In the genomic region with DNA sequence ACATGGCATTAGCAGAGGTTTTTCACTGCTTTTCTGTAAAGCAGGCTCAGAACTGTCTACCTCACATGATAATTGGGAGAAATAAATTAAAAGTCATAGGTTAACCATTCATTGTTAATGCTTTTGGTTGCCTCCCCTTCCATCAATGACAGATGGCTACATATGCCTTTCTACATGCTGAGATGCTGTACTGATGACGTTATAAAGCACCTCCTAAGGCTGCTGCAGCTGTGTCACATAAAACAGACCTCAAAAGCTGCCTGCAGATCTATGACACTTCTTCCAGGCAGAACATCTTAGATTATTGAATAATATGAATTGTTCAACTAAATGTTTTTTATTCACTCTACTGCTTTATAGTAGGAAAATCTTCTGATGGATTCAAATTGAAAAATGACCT, we compare ENCODE assay signal across 26 mouse cellular contexts. TPM values are rescaled to one million over a fixed set of nuclear protein-coding genes. Genes with fewer than 3 reads are reported as not detected.
A peak's percentile ranks its signal among the peaks of the same experiment; 100 is the strongest.
DNase-seq lines count a peak whose midpoint lies in the region; ATAC-seq and TF ChIP-seq lines count a peak whose summit lies in the region.
"Had no signal": no experiment of that assay in that cellular context is flagged by ENCODE, and none has a peak within 500 bp of the region (broad histone marks: within the 10 kb centered on the region; RNA-seq: fewer than 3 reads in every experiment).

No protein-coding gene starts in this region.

- no peak for DNase-seq in forebrain, embryonic 10.5 days (ENCODE audit: extremely low spot score, low spot score)
- DNase-seq in forebrain, embryonic 14.5 days (ENCODE audit: low spot score): peak; percentile 6
- DNase-seq in forebrain, embryonic 11.5 days (ENCODE audit: low spot score): no peak
- DNase-seq in brain, embryonic 14.5 days (ENCODE audit: low read depth): peak; percentile 9
- no peak for DNase-seq in layer of hippocampus, postnatal 36 days
- DNase-seq: adrenal gland, adult 8-10 months; adrenal gland, postnatal 14 days; adrenal gland, postnatal 36 days; B cell, adult 2 months; cerebellum, adult 11 months; cerebellum, adult 2 months; cerebellum, adult 9-10 months; cerebellum, postnatal 10 days; cerebellum, postnatal 25 days had no signal

- H3K27ac ChIP-seq in forebrain, embryonic 12.5 days: no peak overlapping the region
- H3K27ac ChIP-seq in forebrain, embryonic 10.5 days: no peak overlapping the region
- H3K27ac ChIP-seq in forebrain, embryonic 14.5 days (ENCODE audit: low read depth, low read length): no peak overlapping the region
- H3K27ac ChIP-seq in forebrain, embryonic 11.5 days (ENCODE audit: low read depth, low read length): no peak overlapping the region
- H3K27ac ChIP-seq in neural tube, embryonic 12.5 days: no peak overlapping the region
- no peak overlapping the region for H3K27ac ChIP-seq in neural tube, embryonic 15.5 days (replicated peaks)
- H3K27ac ChIP-seq: embryonic facial prominence, embryonic 10.5 days; embryonic facial prominence, embryonic 12.5 days had no signal

- no peaks in the 10 kb centered on the region for H3K27me3 ChIP-seq in forebrain, embryonic 12.5 days
- no peaks in the 10 kb centered on the region for H3K27me3 ChIP-seq in forebrain, embryonic 10.5 days (ENCODE audit: poor library complexity, severe bottlenecking)
- no peaks in the 10 kb centered on the region for H3K27me3 ChIP-seq in forebrain, embryonic 14.5 days (replicated peaks; ENCODE audit: control insufficient read depth, insufficient read depth, low read length)
- H3K27me3 ChIP-seq in forebrain, embryonic 11.5 days (ENCODE audit: control insufficient read depth, insufficient read depth, low read length): no peaks in the 10 kb centered on the region
- no peaks in the 10 kb centered on the region for H3K27me3 ChIP-seq in neural tube, embryonic 12.5 days (replicated peaks)
- no peaks in the 10 kb centered on the region for H3K27me3 ChIP-seq in neural tube, embryonic 15.5 days (replicated peaks)
- H3K27me3 ChIP-seq: CH12.LX; embryonic facial prominence, embryonic 12.5 days had no signal

- H3K4me3 ChIP-seq in forebrain, embryonic 12.5 days (replicated peaks): no peak overlapping the region
- no peak overlapping the region for H3K4me3 ChIP-seq in forebrain, embryonic 10.5 days
- no peak overlapping the region for H3K4me3 ChIP-seq in forebrain, embryonic 14.5 days (ENCODE audit: low read depth, low read length)
- no peak overlapping the region for H3K4me3 ChIP-seq in forebrain, embryonic 11.5 days (ENCODE audit: low read depth, low read length)
- H3K4me3 ChIP-seq in neural tube, embryonic 12.5 days: no peak overlapping the region
- H3K4me3 ChIP-seq in neural tube, embryonic 15.5 days (replicated peaks): no peak overlapping the region
- H3K4me3 ChIP-seq: embryonic facial prominence, embryonic 10.5 days; embryonic facial prominence, embryonic 12.5 days had no signal

- H3K9me3 ChIP-seq in forebrain, embryonic 12.5 days: no peaks in the 10 kb centered on the region
- H3K9me3 ChIP-seq in forebrain, embryonic 10.5 days: no peaks in the 10 kb centered on the region
- no peaks in the 10 kb centered on the region for H3K9me3 ChIP-seq in forebrain, embryonic 14.5 days (replicated peaks; ENCODE audit: control insufficient read depth, low read length)
- H3K9me3 ChIP-seq in forebrain, embryonic 11.5 days (ENCODE audit: control insufficient read depth, low read length): no peaks in the 10 kb centered on the region
- H3K9me3 ChIP-seq in neural tube, embryonic 12.5 days: no peaks in the 10 kb centered on the region
- H3K9me3 ChIP-seq in neural tube, embryonic 15.5 days (replicated peaks): no peaks in the 10 kb centered on the region
- H3K9me3 ChIP-seq: embryonic facial prominence, embryonic 10.5 days; embryonic facial prominence, embryonic 12.5 days; G1E had no signal

- H3K4me1 ChIP-seq in forebrain, embryonic 12.5 days: no peaks in the 10 kb centered on the region
- H3K4me1 ChIP-seq in forebrain, embryonic 10.5 days: no peaks in the 10 kb centered on the region
- H3K4me1 ChIP-seq in forebrain, embryonic 14.5 days (ENCODE audit: control insufficient read depth, insufficient read depth, low read length): no peaks in the 10 kb centered on the region
- no peaks in the 10 kb centered on the region for H3K4me1 ChIP-seq in forebrain, embryonic 11.5 days (replicated peaks; ENCODE audit: control insufficient read depth, insufficient read depth, low read length)
- no peaks in the 10 kb centered on the region for H3K4me1 ChIP-seq in neural tube, embryonic 12.5 days
- no peaks in the 10 kb centered on the region for H3K4me1 ChIP-seq in neural tube, embryonic 15.5 days
- H3K4me1 ChIP-seq: embryonic facial prominence, embryonic 10.5 days; embryonic facial prominence, embryonic 12.5 days had no signal

- TF ChIP-seq POLR2A in brain, embryonic 14.5 days (IDR thresholded peaks at IDR 0.05; ENCODE audit: borderline replicate concordance, extremely low read depth, insufficient read depth, insufficient read length, poor library complexity, severe bottlenecking): no peak

- ATAC-seq in forebrain, embryonic 12.5 days (ENCODE audit: low FRiP score): 0 out of 2 replicates have a peak, but pooled peaks have one; percentile 63
- ATAC-seq in forebrain, embryonic 14.5 days: no peak
- ATAC-seq in forebrain, embryonic 11.5 days (replicated peaks; ENCODE audit: low FRiP score): no peak; the same call in 1 of the 2 replicates
- peak; percentile 71; the same call in 1 of the 2 replicates for ATAC-seq in neural tube, embryonic 12.5 days (ENCODE audit: low FRiP score, low read depth)
- no peak for ATAC-seq in neural tube, embryonic 15.5 days (ENCODE audit: low FRiP score)
- ATAC-seq: activated CD4-positive, CD25-positive, alpha-beta regulatory T cell, adult 4 months; CD4-positive, CD25-positive, alpha-beta regulatory T cell, adult 4 months; forebrain, embryonic 16.5 days; Patski had no signal

- no peak for TF ChIP-seq CTCF in brain, embryonic 14.5 days (IDR thresholded peaks at IDR 0.05; ENCODE audit: borderline replicate concordance, extremely low read depth, insufficient read depth, insufficient read length)

- H3K9ac ChIP-seq in forebrain, embryonic 12.5 days: no peak overlapping the region
- no peak overlapping the region for H3K9ac ChIP-seq in forebrain, embryonic 14.5 days (ENCODE audit: low read length)
- no peak overlapping the region for H3K9ac ChIP-seq in forebrain, embryonic 11.5 days (ENCODE audit: low read length)
- H3K9ac ChIP-seq in neural tube, embryonic 12.5 days: no peak overlapping the region
- no peak overlapping the region for H3K9ac ChIP-seq in neural tube, embryonic 15.5 days (replicated peaks)
- H3K9ac ChIP-seq: embryonic facial prominence, embryonic 12.5 days had no signal

- H3K4me2 ChIP-seq in forebrain, embryonic 12.5 days: no peak overlapping the region
- no peak overlapping the region for H3K4me2 ChIP-seq in forebrain, embryonic 14.5 days (ENCODE audit: low read length)
- H3K4me2 ChIP-seq in forebrain, embryonic 11.5 days (ENCODE audit: low read depth, low read length, severe bottlenecking): no peak overlapping the region
- H3K4me2 ChIP-seq in neural tube, embryonic 12.5 days (replicated peaks): no peak overlapping the region
- H3K4me2 ChIP-seq in neural tube, embryonic 15.5 days: no peak overlapping the region
- H3K4me2 ChIP-seq: embryonic facial prominence, embryonic 12.5 days had no signal

- no peaks in the 10 kb centered on the region for H3K36me3 ChIP-seq in forebrain, embryonic 12.5 days (replicated peaks)
- H3K36me3 ChIP-seq in forebrain, embryonic 10.5 days (replicated peaks): no peaks in the 10 kb centered on the region
- H3K36me3 ChIP-seq in forebrain, embryonic 14.5 days (ENCODE audit: control insufficient read depth, insufficient read depth, low read length): no peaks in the 10 kb centered on the region
- no peaks in the 10 kb centered on the region for H3K36me3 ChIP-seq in forebrain, embryonic 11.5 days (ENCODE audit: control insufficient read depth, insufficient read depth, low read length)
- no peaks in the 10 kb centered on the region for H3K36me3 ChIP-seq in neural tube, embryonic 12.5 days
- H3K36me3 ChIP-seq in neural tube, embryonic 15.5 days: no peaks in the 10 kb centered on the region
- H3K36me3 ChIP-seq: embryonic facial prominence, embryonic 10.5 days; embryonic facial prominence, embryonic 12.5 days; G1E had no signal

- 50% methylated on average over 1 of the region's 1 CpGs for WGBS in forebrain, embryonic 12.5 days
- 68% methylated on average over 1 of the region's 1 CpGs for WGBS in forebrain, embryonic 10.5 days
- 43% methylated on average over 1 of the region's 1 CpGs for WGBS in forebrain, embryonic 14.5 days
- WGBS in forebrain, embryonic 11.5 days: 57% methylated on average over 1 of the region's 1 CpGs
- WGBS in neural tube, embryonic 12.5 days: 23% methylated on average over 1 of the region's 1 CpGs
- 10% methylated on average over 1 of the region's 1 CpGs for WGBS in neural tube, embryonic 15.5 days

RNA-seq across cellular contexts. Expression of a gene that starts 51.6 kb away (rescaled TPM):
- polyA plus RNA-seq in forebrain, embryonic 12.5 days (2016; fragmentation: Nextera tagmentation; extraction: Ambion mirVana): 0.95 and 1.0 TPM in 2 replicates
- 0.07 TPM in 1 of 2 replicates, not detected in the other for polyA plus RNA-seq in forebrain, embryonic 10.5 days (2016; fragmentation: Nextera tagmentation; extraction: Ambion mirVana)
- polyA plus RNA-seq in forebrain, embryonic 14.5 days (2014; fragmentation: Nextera tagmentation; extraction: Ambion mirVana): 14.3 and 24.2 TPM in 2 replicates
- polyA plus RNA-seq in forebrain, embryonic 11.5 days (2014; fragmentation: Nextera tagmentation; extraction: Ambion mirVana): 0.12 and 0.27 TPM in 2 replicates
- polyA plus RNA-seq in neural tube, embryonic 12.5 days (2016; fragmentation: Nextera tagmentation; extraction: Ambion mirVana): 2.8 and 3.5 TPM in 2 replicates
- 76.4 and 89.6 TPM in 2 replicates for polyA plus RNA-seq in neural tube, embryonic 15.5 days (2015; fragmentation: Nextera tagmentation; extraction: Ambion mirVana)
- polyA plus RNA-seq in brain, embryonic 14.5 days (2012; rRNA removed): 8.6 and 18.4 TPM in 2 replicates
- 100 to 1,000 TPM; 256 to 259 TPM for total RNA-seq in layer of hippocampus, postnatal 36 days (2021)
- total RNA-seq: adrenal gland, adult 18-20 months; adrenal gland, postnatal 14 days; adrenal gland, postnatal 36 days had no signal
- polyA plus RNA-seq: G1E, Patski had no signal

Comparison
In these comparisons a context has a peak if more than half of its experiments do, and no peak if none do; other contexts are left out.
1. ATAC-seq: peak in forebrain, embryonic 12.5 days (single experiment) and neural tube, embryonic 12.5 days (single experiment); none in forebrain, embryonic 14.5 days (single experiment), forebrain, embryonic 11.5 days (single experiment) and neural tube, embryonic 15.5 days (single experiment).
2. DNase-seq: peak in forebrain, embryonic 14.5 days (single experiment) and brain, embryonic 14.5 days (single experiment); none in forebrain, embryonic 10.5 days (single experiment), forebrain, embryonic 11.5 days (single experiment) and layer of hippocampus, postnatal 36 days (0 of 2).